Mouse (Mus musculus) urinary bladder, adult 18-20 months (tissue): ENCODE measurements around the gene Usf2.

Experiments used
- DNase-seq, 2 experiments: peaks; one replicate each; pipeline ENCODE4 v3.0.0; 2022; ENCODE audit warnings: low spot score in 2 of 2, mixed read lengths in 2 of 2

Gene Usf2

DNA sequence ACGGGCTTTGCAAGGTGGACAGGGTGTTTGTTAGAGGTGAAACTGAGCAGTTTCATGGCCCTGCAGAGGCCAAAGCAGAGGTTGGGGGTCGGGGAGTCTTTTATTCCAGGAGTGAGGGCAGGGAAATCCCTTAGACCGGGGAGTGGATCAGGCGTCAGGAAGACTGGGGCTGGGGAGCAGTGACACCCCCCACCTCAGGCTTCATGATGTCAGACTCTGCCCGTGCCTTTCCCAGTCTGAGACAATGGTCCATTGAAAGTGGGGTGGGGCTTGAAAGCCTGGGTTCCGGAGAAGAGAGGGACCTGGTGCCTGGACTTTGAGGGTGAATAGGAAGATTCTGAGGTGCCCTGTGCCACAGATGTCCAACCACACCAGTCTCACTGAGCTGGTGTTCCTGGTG, 39.9 kb downstream of the Usf2 start:
- no peak for DNase-seq

DNA sequence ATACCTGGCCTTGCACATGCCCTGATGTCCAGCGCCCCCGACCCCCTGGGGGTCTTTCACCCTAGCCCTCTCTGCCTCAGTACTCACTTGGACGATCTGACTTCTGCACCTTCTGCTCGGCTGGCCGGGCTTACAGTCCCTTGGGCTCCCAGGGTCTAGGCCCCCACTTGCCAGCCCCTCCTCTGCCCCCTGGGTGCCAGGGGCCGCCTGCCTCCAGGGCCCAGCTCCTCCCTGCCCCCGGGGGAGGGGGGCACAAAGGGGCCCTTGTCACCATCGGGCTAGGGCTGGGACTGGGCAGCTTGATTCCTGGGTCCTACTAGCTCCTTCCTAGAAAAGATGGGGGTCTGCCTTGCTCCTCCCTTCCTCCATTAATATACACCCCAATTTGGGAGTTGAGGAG, 41.9 kb downstream of the Usf2 start, which contains the start of gene Mag:
Mag (minus strand) TSS at position 142 of the 400 bp plus-strand sequence.
- DNase-seq, result no peak

DNA sequence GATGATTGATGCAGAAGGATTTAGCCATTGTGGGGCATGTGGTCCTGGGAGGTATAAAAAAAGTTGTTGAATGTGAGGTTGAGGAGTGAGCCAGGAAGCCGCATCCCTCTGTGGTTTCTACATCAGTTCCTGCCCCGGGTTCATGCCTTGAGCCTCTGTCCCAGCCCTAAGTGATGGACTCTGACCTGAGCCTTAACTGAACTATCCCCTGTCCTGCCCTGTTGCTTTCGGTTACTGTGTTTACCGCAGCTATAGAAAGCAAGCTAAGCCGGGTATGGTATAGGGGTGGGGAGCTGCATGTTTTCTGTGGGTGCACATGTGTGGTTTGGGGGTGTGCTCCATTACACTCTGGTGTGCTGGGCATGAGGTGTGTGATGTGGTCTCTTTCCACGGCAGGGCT, 46.8 kb downstream of the Usf2 start:
- no peak for DNase-seq

DNA sequence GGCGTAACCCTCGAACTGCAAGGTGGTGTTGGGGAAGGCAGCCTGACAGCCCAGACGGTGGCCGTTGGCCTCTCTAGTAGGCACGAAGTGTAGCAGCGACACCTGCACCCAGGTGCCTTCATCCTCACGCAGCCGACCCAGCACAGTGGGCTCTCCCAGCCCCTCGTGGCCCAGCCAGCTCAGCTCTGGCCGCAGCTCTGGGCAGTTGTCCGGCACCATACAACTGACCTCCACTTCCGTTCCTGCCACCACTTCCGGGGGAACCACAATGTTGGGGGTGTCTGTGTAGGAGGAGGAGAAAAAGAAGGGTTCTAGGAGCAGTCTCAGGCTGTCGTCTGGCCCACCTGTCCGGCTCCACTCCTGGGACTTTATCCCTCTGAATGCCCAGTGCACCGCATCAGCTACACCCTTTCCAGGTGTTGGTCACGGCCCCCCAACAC, 47.6 kb downstream of the Usf2 start:
- no peak for DNase-seq

DNA sequence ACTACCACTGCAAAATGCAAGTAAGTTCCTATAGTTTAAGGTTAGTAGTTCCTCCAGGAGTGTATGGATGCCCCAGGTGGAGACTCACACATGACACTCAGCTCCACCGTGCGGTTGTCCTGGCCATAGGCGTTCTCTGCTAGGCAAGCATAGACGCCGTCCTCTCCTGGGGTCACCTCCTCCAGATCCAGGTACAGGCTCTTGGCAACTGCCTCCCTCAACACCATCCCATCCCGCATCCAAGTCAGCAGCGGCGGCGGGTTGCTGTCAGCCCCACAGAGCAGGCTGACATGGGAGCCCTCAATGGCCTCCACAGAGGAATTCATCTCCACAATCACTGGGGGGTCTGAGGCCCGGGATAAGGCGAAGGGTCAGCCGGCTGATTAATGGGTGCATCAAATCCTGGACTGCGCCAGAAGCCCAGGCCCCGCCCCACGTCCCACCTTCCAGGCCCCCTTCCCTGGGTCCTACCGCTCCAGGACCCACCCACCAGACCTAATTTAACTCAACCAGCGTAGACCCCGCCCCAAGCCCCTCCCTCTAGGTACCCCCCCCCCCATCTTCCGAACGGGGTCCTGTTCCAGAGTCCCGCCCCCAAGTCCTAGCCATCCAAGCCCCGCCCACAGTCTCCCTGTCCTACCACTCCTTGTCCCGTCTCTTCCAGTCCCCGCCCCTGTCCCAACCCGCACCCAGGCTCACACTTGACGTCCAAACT, 48.2 kb downstream of the Usf2 start:
- DNase-seq, result no peak

DNA sequence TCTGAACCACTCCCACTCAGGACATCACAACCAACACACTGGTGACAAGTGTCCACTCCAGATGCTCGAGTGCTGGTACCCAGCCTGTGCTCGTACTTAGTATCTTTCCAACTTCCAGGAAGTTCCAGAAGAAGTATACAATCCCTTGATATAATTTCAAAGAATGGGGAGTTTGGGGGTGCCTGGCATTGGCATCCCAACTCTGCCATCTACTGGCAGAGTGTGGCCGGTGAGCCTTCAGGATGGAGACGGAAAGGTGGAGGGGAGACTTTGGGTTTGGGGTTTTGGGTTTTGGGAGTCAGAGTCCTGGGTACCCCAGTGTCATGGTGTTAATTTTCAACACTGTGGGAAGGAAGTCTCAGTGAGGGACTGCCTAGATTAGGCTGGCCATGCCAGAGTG, 52.6 kb downstream of the Usf2 start:
- no peak for DNase-seq
